Mouse (Mus musculus): ENCODE measurements around the gene Fam181a. TPM values are rescaled to one million over a fixed set of nuclear protein-coding genes. Genes with fewer than 3 reads are reported as not detected.

Gene Fam181a
- total RNA-seq, 2 experiments from 2014 or later: not detected

GRCm38 (mm10) chr12:103353538-103353937, 42.8 kb downstream of the Fam181a start:
- 0 out of 2 replicates have a peak, but pooled peaks have one; percentile 28 for ATAC-seq (ENCODE audit: poor library complexity, severe bottlenecking)

GRCm38 (mm10) chr12:103355746-103356414, 45.1 kb downstream of the Fam181a start, which contains the start of gene Asb2:
TSS of gene Asb2 (minus strand) at chr12:103356001.
- ATAC-seq (ENCODE audit: poor library complexity, severe bottlenecking): no peak

GRCm38 (mm10) chr12:103356415-103356748, 45.6 kb downstream of the Fam181a start:
- no peak for ATAC-seq (ENCODE audit: poor library complexity, severe bottlenecking)

GRCm38 (mm10) chr12:103358216-103358615, 47.4 kb downstream of the Fam181a start:
- no peak for ATAC-seq (ENCODE audit: poor library complexity, severe bottlenecking)

- no peak for ATAC-seq (ENCODE audit: poor library complexity, severe bottlenecking)
Observed at GRCm38 (mm10) chr12:103358951-103359801, 48.4 kb downstream of the Fam181a start.

- no peak for ATAC-seq (ENCODE audit: poor library complexity, severe bottlenecking)
Observed at GRCm38 (mm10) chr12:103360812-103361211, 50.0 kb downstream of the Fam181a start.

GRCm38 (mm10) chr12:103361539-103362307, 50.9 kb downstream of the Fam181a start:
- no peak for ATAC-seq (ENCODE audit: poor library complexity, severe bottlenecking)

- ATAC-seq (ENCODE audit: poor library complexity, severe bottlenecking): no peak
Observed at GRCm38 (mm10) chr12:103362336-103362735, 51.6 kb downstream of the Fam181a start.

Other genes with a start within 250 kb of the Fam181a start
- gene Prima1, start 68.8 kb upstream of the Fam181a start, total RNA-seq (2015): not detected in 2 replicates
- gene Prima1, start 68.8 kb upstream of the Fam181a start, total RNA-seq (2017): not detected in 2 replicates
- 0.11 and 0.27 TPM in 2 replicates for gene Asb2, start 45.0 kb downstream of the Fam181a start, total RNA-seq (2015)
- gene Asb2, start 45.0 kb downstream of the Fam181a start, total RNA-seq (2017): 0.33 TPM in 1 of 2 replicates, not detected in the other
- 1.1 and 1.4 TPM in 2 replicates for gene Otub2, start 77.7 kb downstream of the Fam181a start, total RNA-seq (2015)
- 0.77 and 1.1 TPM in 2 replicates for gene Otub2, start 77.7 kb downstream of the Fam181a start, total RNA-seq (2017)
- 0.94 TPM in 1 of 2 replicates, not detected in the other for gene 9330161L09Rik, start 96.8 kb downstream of the Fam181a start, total RNA-seq (2015)
- gene 9330161L09Rik, start 96.8 kb downstream of the Fam181a start, total RNA-seq (2017): 0.89 and 1.4 TPM in 2 replicates
- gene Ddx24, start 114.9 kb downstream of the Fam181a start, total RNA-seq (2015): 53.0 and 58.9 TPM in 2 replicates
- gene Ddx24, start 114.9 kb downstream of the Fam181a start, total RNA-seq (2017): 63.8 and 73.0 TPM in 2 replicates
- gene Ifi27, start 123.2 kb downstream of the Fam181a start, total RNA-seq (2015): 46.3 and 55.9 TPM in 2 replicates
- gene Ifi27, start 123.2 kb downstream of the Fam181a start, total RNA-seq (2017): 19.3 and 26.8 TPM in 2 replicates
- gene Ifi27l2a, start 132.7 kb downstream of the Fam181a start, total RNA-seq (2015): 433 and 468 TPM in 2 replicates
- 365 and 515 TPM in 2 replicates for gene Ifi27l2a, start 132.7 kb downstream of the Fam181a start, total RNA-seq (2017)
- not detected in 2 replicates for gene Ifi27l2b, start 146.2 kb downstream of the Fam181a start, total RNA-seq (2015)
- gene Ifi27l2b, start 146.2 kb downstream of the Fam181a start, total RNA-seq (2017): not detected in 2 replicates
- gene Ppp4r4, start 221.3 kb downstream of the Fam181a start, total RNA-seq (2015): not detected in 2 replicates
- gene Ppp4r4, start 221.3 kb downstream of the Fam181a start, total RNA-seq (2017): not detected in 2 replicates

Data from megakaryocyte, adult 5-6 weeks (primary cell).